Mouse (Mus musculus) macrophage (primary cell): ENCODE measurements at regions not wholly inside any gene's neighbourhood (a gene's known extent, or its start where the extent isn't known, plus 50 kb on each side); places are given as distances from the start of the nearest gene placed in this dataset.

Experiments
- H3K27ac ChIP-seq: fragments of 350-480 bp; formaldehyde crosslinking; 2 replicates; pipeline ENCODE4 v1.9.0; 2021
- H3K36me3 ChIP-seq: fragments of 350-480 bp; formaldehyde crosslinking; 2 replicates; pipeline ENCODE4 v1.9.0; 2021; ENCODE audit errors: inconsistent target
- H3K4me3 ChIP-seq: fragments of 350-480 bp; formaldehyde crosslinking; 2 replicates; pipeline ENCODE4 v1.9.0; 2021; ENCODE audit errors: inconsistent target
- H3K79me2 ChIP-seq: fragments of 350-480 bp; formaldehyde crosslinking; 2 replicates; pipeline ENCODE4 v1.9.0; 2021; ENCODE audit errors: inconsistent target
- WGBS: methylation state at CpG from one replicate; pipeline ENCODE4 v1.1.7; 2026; ENCODE audit warnings: inconsistent platforms; ENCODE audit not compliant: missing documents; 5-methylcytosine and 5-hydroxymethylcytosine counted together

DNA sequence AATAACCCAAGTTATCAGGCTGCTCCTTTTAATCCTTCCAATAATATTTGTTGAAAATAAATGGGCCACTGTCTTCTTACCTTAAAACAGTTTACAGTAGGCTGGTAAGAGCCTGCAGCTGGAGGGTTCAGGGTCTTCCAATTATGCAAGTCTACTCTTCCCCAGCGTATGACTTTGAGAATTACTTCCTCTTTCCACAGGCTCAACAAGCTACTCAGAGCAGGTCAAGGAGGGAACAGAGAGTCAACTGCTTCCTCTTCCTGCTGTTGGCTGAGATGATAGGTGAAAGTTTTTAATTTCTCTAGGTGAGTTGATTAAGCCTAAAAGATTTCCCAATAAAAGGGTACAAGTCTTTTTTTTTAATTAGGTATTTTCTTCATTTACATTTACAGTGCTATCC, 176.9 kb upstream of the Nampt start:
- Histone ChIP-seq H3K27ac (no peak overlapping the region), H3K36me3 (no peaks in the 10 kb centered on the region), H3K4me3 (no peak overlapping the region), H3K79me2 (no peaks in the 10 kb centered on the region)
- 13% methylated on average over 1 of the region's 1 CpGs for WGBS

DNA sequence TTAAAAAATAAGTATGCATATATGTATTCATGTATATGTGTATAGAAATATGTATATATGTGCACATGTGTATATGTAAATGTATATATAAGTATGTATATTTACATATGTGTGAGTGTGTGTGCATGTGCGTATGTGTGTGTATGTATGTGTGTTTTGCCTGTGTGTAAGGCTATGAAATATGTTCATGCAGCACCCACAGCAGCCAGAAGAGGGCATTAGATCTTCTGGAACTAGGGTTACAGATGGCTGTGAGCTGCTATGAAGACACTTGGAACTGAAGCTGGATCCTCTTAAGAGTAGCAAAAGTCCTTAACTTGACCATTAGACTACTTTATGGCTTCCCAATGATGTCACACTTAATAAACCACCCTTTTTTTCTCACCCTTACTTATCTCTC, 166.2 kb upstream of the Nampt start:
- H3K4me3 ChIP-seq = no peak overlapping the region
- WGBS = 92% methylated on average over 1 of the region's 1 CpGs
- no peak overlapping the region for H3K27ac ChIP-seq
- no peaks in the 10 kb centered on the region for H3K79me2 ChIP-seq
- no peaks in the 10 kb centered on the region for H3K36me3 ChIP-seq

DNA sequence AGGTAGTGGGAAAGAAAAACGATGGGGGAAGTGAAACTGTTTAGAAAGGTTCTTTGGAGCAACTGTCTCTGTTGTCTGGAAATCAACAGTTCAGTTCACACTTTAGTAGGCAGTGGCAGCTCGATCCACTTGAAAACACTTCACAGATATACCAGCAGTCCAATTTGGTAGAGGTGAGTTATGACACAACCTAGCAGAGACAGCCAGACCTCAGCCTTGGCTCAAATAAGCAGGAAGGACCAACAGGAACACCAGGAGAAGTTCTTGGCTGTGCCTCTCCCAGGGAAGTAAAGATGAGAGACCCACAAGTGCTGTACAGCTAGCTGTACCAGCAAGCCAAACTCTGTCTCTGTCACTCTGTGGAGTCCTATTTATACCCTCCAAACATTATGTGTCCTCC, 163.2 kb upstream of the Nampt start:
- H3K4me3 ChIP-seq = no peak overlapping the region
- 13% methylated on average over 2 of the region's 2 CpGs for WGBS
- H3K79me2 ChIP-seq = no peaks in the 10 kb centered on the region
- no peaks in the 10 kb centered on the region for H3K36me3 ChIP-seq
- no peak overlapping the region for H3K27ac ChIP-seq

DNA sequence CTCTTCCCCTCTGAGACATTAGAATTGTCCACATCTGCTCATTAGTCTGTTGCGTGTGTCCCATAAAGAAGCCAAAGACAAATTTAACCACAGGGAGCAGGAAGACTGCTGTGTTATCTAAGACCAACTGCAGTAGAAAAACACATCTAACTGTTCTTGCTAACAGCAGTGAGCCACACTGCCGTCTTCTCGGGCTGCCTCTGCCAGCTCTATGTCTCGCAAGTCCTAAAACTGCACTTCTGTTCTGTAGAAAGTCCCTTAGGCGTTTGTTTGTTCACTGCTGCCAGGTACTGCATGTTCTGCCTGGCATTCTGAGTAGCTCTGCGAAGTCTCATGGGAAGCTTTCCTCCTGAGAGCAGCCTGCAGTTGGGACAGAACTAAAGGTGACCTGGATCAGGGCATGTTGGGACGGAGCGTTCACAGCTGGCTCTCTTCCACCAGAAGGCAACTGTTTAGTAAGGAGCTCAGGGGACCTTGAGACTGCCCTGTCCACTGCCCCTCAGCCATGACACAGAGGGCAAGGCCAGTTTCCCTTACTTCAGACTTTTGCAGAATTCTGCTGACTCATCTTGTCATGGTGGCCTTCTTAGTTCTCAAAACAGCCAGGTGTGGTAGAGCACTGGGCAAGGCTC, 157.4 kb upstream of the Nampt start:
- no peak overlapping the region for H3K27ac ChIP-seq
- no peak overlapping the region for H3K4me3 ChIP-seq
- 90% methylated on average over 8 of the region's 8 CpGs for WGBS
- no peaks in the 10 kb centered on the region for H3K36me3 ChIP-seq
- H3K79me2 ChIP-seq = no peaks in the 10 kb centered on the region

DNA sequence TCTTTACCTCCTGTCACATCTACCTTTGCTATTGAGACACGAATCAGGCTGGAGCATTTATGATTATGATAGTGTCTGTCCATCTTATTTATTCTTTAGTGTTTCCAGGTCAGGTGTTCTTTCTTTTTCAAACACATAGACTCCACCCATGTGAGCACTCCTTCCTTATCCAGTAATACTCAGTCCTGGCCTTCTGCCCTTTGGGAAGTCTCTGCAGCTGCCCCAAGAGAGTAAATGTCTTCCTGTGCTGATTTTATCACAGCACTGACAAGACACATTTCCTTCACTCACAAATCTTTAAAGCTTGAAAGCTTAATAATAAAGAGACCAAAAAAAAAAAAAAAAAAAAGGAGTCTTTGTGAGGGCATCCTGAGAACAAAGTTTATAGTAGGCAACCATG, 153.3 kb upstream of the Nampt start:
- WGBS = 83% methylated on average over 1 of the region's 1 CpGs
- Histone ChIP-seq H3K36me3 (no peaks in the 10 kb centered on the region), H3K27ac (no peak overlapping the region), H3K4me3 (no peak overlapping the region), H3K79me2 (no peaks in the 10 kb centered on the region)

DNA sequence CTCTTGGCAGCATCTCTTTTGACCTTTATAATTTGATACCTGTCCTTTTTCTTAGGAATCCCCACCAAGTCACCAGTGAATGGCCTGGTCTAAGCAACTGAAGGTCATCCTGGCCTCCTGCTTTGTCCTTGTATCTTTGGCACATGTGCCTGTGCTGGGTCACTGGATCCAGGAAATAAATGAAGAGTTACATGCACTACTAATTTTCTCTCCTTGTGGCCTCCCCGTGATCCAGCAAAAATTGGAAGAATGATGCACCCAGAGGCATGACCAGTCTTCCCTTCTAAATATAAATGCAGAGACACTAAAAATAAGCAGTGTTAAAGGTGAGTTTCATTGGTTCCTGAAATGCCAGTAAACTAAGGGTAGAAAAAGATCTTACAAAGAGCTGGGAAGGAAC, 141.4 kb upstream of the Nampt start:
- no peak overlapping the region for H3K27ac ChIP-seq
- 92% methylated on average over 1 of the region's 1 CpGs for WGBS
- no peaks in the 10 kb centered on the region for H3K79me2 ChIP-seq
- no peaks in the 10 kb centered on the region for H3K36me3 ChIP-seq
- no peak overlapping the region for H3K4me3 ChIP-seq

DNA sequence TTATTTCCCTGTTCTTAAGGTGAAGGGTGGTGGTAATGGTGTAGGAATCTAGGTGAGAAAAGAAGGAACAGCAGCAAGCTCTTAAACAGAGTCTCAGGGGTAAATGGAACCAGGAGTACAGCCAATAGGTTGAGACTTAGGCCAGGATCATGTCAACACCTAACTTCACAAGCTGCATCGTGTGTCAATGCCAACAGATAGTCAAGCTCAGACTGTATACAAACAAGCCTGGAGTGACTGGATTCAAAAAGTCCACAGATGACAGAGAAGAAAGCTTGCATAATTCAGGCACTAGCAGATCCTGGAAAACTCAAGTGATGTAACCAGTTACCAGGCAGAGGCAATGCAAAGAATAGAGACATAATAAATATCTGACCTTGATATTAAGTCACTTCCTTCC, 140.6 kb upstream of the Nampt start:
- H3K79me2 ChIP-seq = no peaks in the 10 kb centered on the region
- 89% methylated on average over 1 of the region's 1 CpGs for WGBS

DNA sequence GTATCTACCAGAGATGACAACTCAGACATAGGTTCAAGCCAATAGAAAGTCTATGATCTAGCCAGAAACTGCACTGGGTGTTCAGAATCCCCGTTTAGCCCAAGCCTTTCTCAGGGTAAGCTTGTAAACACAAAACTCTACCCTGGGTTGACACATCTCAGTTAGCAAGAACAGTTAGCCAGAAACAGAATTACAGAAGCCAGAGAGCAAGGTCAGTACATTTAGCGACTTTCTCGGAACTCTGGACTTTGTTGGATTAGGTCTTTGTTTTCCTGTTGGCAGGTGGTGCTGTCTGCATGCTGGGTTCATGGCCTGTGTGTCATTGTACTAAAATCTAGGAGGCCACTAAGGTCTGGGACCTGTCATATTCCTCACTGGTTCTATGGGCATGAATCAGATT, 137.4 kb upstream of the Nampt start:
- Histone ChIP-seq H3K79me2 (no peaks in the 10 kb centered on the region), H3K36me3 (no peaks in the 10 kb centered on the region), H3K4me3 (no peak overlapping the region), H3K27ac (no peak overlapping the region)
- WGBS = 98% methylated on average over 3 of the region's 3 CpGs

More for the DNA sequence above, 140.6 kb upstream of the Nampt start:
- H3K4me3 ChIP-seq = no peak overlapping the region
- no peaks in the 10 kb centered on the region for H3K36me3 ChIP-seq
- H3K27ac ChIP-seq = no peak overlapping the region

DNA sequence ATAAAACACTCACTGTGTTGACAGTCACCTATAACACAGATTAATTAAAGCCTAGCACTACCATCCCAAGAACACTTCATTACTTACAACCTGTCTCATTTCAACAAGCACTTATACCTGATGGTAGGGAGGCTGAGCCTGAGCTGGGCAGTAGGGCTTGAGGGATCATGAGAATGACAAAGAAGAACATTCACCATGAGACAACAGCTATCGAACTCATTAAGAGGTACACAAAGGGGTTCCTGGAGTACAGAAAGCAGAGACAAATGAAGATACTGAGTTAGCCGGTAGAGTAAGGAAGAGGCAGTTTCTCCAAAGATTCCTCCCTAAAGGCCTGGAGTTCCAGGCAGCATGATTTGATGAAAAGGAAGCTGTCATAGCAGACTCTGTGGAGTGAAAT, 136.0 kb upstream of the Nampt start:
- Histone ChIP-seq H3K27ac (no peak overlapping the region), H3K4me3 (no peak overlapping the region), H3K79me2 (no peaks in the 10 kb centered on the region), H3K36me3 (no peaks in the 10 kb centered on the region)
- 95% methylated on average over 2 of the region's 2 CpGs for WGBS

DNA sequence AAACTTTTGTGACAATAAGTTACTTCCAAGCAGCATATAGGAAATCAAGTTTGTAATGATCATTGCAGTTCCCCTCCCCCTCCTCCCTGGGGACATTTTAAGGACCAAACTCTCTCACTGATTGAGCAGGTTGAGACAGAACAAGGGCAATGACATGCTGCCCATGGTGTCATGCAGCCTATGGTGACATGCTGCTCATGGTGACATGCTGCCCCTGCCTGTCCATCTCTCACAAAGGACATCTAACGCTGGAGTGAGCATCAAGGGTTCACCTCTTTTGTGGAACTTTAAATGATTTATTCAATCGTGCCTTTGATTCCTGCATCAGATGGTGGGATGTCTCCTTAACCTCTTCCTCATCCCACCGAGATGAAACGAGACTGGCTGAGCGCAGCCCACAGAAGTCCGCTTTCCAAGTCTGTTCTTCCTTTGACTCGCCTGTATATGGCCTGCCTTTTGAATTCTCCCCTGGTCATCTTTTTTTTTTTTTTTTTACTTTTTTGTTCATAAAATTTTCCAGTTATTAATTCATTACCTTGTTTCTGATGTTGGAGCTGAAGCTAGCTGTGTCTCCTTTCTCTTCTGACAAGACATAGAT, 133.5 kb upstream of the Nampt start:
- Histone ChIP-seq H3K27ac (no peak overlapping the region), H3K4me3 (no peak overlapping the region), H3K36me3 (no peaks in the 10 kb centered on the region), H3K79me2 (no peaks in the 10 kb centered on the region)
- WGBS = 90% methylated on average over 7 of the region's 7 CpGs

DNA sequence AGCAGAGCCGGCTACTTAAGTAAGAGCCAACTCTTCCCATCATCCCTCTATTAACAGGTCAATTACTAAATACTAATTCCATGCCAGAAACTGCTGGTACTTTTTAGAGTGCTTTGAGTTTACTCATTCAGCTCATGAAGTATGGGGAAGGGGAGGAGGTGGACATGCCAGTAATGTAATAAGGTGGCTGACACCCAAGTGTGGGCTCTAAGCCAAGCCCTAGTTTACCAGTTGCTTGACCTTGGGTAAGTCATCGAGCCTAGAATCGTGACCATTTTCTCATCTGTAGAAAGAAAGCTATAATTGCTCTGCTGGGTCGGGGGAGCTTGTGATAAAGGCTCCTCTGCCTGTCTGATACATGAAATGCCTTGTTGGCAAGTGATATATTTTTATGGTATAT, 130.0 kb upstream of the Nampt start:
- WGBS = 85% methylated on average over 4 of the region's 4 CpGs
- Histone ChIP-seq H3K79me2 (no peaks in the 10 kb centered on the region), H3K4me3 (no peak overlapping the region), H3K36me3 (no peaks in the 10 kb centered on the region), H3K27ac (no peak overlapping the region)

DNA sequence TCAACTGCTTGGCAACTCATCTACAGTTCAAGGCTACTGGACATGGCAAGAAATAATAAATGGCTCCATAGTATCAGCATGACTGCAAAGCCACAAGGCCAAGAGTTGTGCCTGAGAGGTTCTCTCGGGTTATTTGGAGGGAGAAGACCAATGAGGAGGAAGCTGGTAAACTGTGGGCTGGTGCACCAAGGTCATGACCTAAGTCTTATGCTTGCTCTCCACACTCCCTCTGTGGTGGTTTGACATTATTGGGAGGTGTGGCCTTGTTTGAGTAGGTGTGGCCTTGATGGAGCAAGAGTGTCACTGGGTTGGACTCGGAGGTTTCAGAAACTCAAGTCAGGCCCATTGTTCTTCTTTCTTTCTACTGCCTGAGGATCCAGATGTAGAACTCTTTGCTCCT, 129.2 kb upstream of the Nampt start:
- Histone ChIP-seq H3K79me2 (no peaks in the 10 kb centered on the region), H3K36me3 (no peaks in the 10 kb centered on the region), H3K4me3 (no peak overlapping the region), H3K27ac (no peak overlapping the region)
- 86% methylated on average over 2 of the region's 2 CpGs for WGBS

DNA sequence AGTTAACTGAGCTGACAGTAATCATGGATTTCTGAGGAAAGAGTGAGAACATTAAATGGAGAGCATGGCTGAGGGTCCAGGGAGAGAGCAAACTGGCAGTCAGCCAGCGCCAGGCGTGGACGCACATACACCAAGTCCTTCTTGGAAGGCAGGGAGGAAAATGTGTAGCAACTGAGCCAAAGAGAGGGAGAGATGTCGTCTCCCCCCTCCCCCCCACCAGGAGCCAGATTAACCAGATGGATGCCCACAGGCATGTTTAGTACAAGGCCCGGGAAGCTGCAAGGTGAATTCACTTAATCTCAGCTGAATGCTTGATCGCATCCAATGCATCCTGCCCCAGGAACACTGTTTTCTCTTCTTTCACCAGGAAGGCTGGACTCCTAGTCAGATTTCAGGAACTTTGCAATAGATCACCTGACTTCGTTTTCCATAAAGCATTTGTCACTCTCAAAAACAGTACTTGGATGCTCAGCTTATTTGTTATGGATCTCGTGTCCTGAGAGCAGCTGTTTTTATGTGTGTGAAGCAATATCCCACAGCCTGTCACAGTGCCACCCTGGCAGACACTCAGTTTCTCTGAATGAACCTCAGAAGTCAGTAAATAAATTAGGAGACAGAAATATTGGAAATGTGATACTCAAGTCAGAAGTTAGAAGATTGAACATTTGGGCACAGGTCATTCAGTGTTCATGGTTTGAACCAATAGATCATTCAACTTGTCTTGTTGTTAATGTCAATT, 127.1 kb upstream of the Nampt start:
- Histone ChIP-seq H3K4me3 (no peak overlapping the region), H3K36me3 (no peaks in the 10 kb centered on the region), H3K27ac (no peak overlapping the region), H3K79me2 (no peaks in the 10 kb centered on the region)
- 92% methylated on average over 8 of the region's 8 CpGs for WGBS

DNA sequence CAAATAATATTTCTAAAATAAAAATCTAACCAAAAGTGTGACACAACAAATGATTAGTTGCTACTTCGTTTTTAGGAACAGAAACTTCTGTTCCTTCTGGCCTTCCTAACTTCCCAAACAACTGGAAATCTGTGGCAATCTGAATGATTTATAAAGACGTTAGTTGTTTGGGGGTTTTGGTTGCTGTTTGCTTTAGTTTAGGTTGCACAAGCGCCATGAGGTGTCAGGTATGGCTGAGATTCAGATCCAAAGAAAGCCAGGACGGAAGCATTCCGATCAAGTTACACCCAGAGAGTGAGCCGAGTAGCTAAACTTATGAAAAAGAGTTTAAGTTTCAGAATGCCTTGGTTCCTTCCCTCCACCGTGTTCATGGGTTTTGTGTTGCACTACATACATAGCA, 126.4 kb upstream of the Nampt start:
- Histone ChIP-seq H3K79me2 (no peaks in the 10 kb centered on the region), H3K4me3 (no peak overlapping the region), H3K36me3 (no peaks in the 10 kb centered on the region), H3K27ac (no peak overlapping the region)
- 80% methylated on average over 7 of the region's 7 CpGs for WGBS

DNA sequence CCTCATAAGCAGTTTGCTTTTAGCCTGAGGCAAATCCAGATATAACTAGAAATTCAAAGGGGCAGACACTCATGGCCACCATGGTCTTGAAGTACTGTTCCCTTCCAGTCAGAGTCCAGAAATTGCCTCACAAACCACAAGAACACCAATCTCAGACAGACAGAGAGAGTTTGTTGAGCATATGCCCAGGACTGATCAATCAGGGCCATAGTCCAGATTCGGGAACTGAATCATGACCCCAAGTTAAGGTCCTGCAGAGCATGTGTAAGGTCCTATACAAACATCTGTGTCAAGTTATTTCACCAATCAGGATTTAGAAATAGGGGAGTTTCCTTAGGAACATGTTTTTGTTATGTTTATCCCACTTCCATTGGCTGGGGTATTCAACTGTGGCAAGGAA, 125.7 kb upstream of the Nampt start:
- 94% methylated on average over 1 of the region's 1 CpGs for WGBS
- no peak overlapping the region for H3K27ac ChIP-seq
- H3K36me3 ChIP-seq = no peaks in the 10 kb centered on the region
- H3K4me3 ChIP-seq = no peak overlapping the region
- no peaks in the 10 kb centered on the region for H3K79me2 ChIP-seq
